Mouse (Mus musculus) lung, adult 2 months (tissue): Measurements from ENCODE around the gene Med19. TPM values are rescaled to one million over a fixed set of nuclear protein-coding genes. Genes with fewer than 3 reads are reported as not detected.
A peak's percentile ranks its signal among the peaks of the same experiment; 100 is the strongest.

ENCODE experiments used
- DNase-seq: peaks from one replicate; pipeline ENCODE4 v3.0.0; 2022
- H3K4me1 ChIP-seq: fragments of 200-500 bp; 2 replicates; pipeline ENCODE4 v1.6.1; 2011; ENCODE audit warnings: low read length; ENCODE audit not compliant: control insufficient read depth, insufficient read depth
- H3K4me3 ChIP-seq: fragments of 200-500 bp; replicated peaks from 2 replicates; pipeline ENCODE3; 2011; ENCODE audit warnings: low read depth, mild to moderate bottlenecking, control low read depth, low read length; ENCODE audit errors: extremely low read depth
- CTCF ChIP-seq: fragments of 200-500 bp; IDR thresholded peaks from 2 replicates; pipeline ENCODE4 v1.5.1; 2011; ENCODE audit warnings: mild to moderate bottlenecking, low read length, control low read depth; ENCODE audit not compliant: insufficient read depth
- POLR2A ChIP-seq: fragments of 200-500 bp; IDR thresholded peaks from 2 replicates; pipeline ENCODE4 v1.6.1; 2011; ENCODE audit warnings: low read depth, mild to moderate bottlenecking, control low read depth, low read length, borderline replicate concordance; ENCODE audit errors: extremely low read depth
- WGBS: fragments of 180-500 bp; shearing (Covaris S2); methylation state at CpG from one replicate; pipeline ENCODE4 v1.1.7; 2018; 5-methylcytosine and 5-hydroxymethylcytosine counted together
- polyA plus RNA-seq: library from polyadenylated mRNA; depleted of rRNA; stranded (reverse); fragments of >200 nt; gene quantifications from 2 replicates; pipeline ENCODE4 v1.2.3, GENCODE M21; 2012

Gene Med19
- polyA plus RNA-seq, 1 experiment: 8.9 TPM

DNA sequence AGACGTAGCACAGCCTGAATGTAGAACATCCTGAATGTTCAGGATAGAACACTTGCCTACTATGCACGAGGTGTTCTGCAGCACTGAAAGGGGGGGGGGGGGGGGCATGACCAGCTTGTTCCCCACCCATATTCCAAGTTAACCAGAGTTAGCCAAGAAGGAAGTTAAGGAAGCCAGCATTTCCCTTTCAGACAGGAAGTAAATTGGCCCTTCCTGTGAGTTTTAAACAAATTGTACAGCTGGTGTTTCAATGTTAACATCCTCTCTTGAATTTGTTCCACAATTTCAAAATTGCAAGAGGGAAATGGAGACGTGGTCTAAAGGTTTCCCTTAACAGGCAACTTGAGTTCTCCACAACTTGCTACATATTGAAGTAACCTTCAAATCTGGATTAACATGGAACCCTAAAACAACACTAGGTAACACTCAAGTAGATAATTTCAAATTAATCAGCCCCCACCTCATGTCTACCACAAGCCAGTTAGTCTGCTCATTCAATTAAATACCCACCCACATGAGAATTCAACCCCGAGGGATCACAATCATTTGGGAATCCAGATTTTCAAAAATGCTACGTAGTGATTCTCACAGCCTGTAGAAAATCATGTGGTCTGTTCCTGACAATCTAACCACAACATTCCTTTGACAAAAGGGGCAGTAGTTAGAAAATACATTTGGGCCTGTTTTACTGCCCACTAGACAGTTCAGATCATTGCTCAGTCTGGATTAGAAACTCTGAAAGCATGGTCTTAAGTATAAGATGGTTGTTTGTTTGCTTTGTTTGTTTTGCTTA, 39.6 kb upstream of the Med19 start:
- no peak for TF ChIP-seq POLR2A
- TF ChIP-seq CTCF: no peak

GRCm38 (mm10) chr2:84640833-84641232, 37.4 kb upstream of the Med19 start:
- no peak for DNase-seq
- TF ChIP-seq POLR2A (no peak), CTCF (no peak)
- H3K4me3 ChIP-seq: no peak overlapping the region
- peaks cover 55% of the 10 kb centered on the region for H3K4me1 ChIP-seq

More for the DNA sequence above, 39.6 kb upstream of the Med19 start:
- no peak for DNase-seq
- Histone ChIP-seq H3K4me3 (no peak overlapping the region), H3K4me1 (peaks cover 63% of the 10 kb centered on the region)
- 19% methylated on average over 5 of the region's 5 CpGs for WGBS

DNA sequence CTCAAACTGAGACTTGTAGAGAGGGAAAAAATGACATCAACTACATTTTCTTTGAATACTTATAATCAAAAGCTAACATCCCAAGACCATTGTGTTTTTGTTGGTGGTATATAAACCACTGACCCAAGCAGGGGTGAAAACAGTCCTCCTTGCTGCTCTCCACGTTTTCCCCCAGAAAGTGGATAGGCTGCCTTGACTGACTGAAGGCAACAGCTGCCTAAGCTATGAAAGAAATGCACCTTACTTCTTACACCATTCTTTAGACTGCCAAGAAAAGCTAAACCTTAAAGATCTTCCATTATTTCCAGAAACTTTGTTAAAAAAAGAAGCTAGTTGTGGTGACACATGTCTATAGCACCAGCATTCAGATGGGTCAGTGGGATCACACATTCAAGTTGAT, 32.1 kb upstream of the Med19 start:
- Histone ChIP-seq H3K4me1 (peaks cover 19% of the 10 kb centered on the region), H3K4me3 (no peak overlapping the region)
- 8% methylated on average over 1 of the region's 1 CpGs for WGBS
- TF ChIP-seq POLR2A: no peak
- TF ChIP-seq CTCF: no peak
- DNase-seq: no peak

DNA sequence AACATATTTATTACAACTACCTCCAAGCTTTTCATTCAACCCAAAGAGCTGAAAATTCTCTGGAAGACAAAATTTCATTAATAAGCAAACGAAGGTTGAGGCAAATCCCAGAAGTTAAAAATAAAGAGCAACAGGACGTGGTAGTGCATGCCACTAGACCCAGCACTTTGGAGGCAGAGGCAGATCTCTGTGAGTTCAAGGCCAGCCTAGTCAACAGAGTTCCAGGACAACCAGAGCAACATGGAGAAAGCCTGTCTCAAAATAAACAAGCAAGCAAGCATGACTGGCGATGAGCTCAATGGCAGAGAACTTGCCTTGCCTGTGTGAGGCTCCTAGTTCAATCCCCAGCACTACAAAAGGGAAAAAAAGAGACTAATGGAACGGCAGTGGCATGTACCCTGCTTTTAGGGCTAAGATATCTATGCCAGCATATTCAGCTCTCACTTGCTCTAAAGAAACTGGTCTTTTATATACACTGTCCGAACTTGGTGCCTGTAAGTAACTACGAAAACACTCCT, 31.1 kb upstream of the Med19 start:
- no peak for TF ChIP-seq CTCF
- TF ChIP-seq POLR2A: no peak
- peak overlapping the region; percentile 53 for H3K4me3 ChIP-seq
- no peak for DNase-seq
- WGBS: 41% methylated on average over 6 of the region's 6 CpGs
- peaks cover 10% of the 10 kb centered on the region for H3K4me1 ChIP-seq

DNA sequence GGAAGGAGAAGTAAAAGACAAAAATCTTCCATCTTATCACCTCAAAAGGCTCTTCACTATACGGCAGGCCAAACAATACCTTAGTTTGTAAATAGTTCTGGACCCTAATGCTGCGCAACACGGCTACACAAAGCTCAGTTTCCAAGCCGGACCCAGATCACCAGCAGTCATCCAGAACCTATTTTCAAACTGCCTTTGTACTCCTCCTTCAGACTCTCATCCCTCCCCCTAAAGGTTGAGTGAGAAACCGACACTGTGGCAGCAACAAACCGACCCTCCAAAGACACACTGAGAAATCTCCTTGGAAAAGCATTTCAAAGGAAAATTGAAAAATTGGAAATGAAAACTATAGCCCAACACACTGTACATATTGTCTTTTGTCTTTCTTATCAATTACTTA, 29.8 kb upstream of the Med19 start:
- peaks cover 9% of the 10 kb centered on the region for H3K4me1 ChIP-seq
- H3K4me3 ChIP-seq: peak overlapping the region; percentile 98
- DNase-seq: no peak
- no peak for TF ChIP-seq CTCF
- no peak for TF ChIP-seq POLR2A
- WGBS: 5% methylated on average over 6 of the region's 6 CpGs

GRCm38 (mm10) chr2:84649674-84650073, 28.5 kb upstream of the Med19 start:
- peaks cover 4% of the 10 kb centered on the region for H3K4me1 ChIP-seq
- H3K4me3 ChIP-seq: peak overlapping the region; percentile 98
- DNase-seq: peak; percentile 51
- TF ChIP-seq POLR2A: 0 out of 2 replicates have a peak, but pooled peaks have one; percentile 19
- TF ChIP-seq CTCF: no peak
- WGBS: 1% methylated on average over 10 of the region's 10 CpGs

DNA sequence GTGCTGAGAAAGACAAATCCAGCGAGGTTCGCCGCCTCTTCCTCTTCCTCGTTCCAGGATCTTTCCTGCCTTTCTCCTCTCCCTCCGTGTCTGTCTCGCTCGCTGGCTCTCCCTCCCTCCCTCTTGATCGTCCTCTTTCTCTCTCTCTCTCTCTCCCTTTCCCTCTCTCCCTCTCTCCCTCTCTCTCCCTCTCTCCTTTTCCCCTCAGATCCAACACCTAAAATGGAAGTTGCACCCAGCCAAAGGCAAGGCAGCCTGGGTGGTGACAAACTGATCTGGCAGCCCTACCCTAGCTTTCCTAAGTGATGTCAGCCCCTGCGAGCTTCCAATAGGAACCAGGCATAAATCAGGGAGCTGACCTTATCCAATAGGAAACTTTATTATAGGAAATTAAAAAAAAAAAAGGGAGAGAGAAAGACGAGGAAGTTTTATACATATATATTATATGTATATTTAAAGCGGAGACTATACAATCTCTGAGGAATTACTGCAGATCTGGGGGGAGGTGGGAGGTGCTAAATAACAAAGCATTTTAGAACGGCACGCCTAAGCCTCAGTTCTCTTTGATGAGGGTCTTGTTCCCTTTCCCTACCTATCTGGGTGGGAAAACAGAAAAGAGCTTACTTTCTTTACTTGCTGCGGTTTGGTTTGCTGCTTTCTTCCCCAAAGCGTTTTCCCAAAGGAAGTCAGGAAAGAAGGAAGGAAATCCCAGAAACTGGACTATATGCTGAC, 27.6 kb upstream of the Med19 start, which contains the start of gene Ctnnd1:
Ctnnd1 (minus strand) TSS at position 302 of the 732 bp plus-strand sequence.
- Histone ChIP-seq H3K4me1 (peaks cover 4% of the 10 kb centered on the region), H3K4me3 (peak within 1 kb of the TSS; percentile 98)
- peak; percentile 83 for DNase-seq
- WGBS: 1% methylated on average over 15 of the region's 15 CpGs
- TF ChIP-seq CTCF (no peak), POLR2A (peak; percentile 98)

DNA sequence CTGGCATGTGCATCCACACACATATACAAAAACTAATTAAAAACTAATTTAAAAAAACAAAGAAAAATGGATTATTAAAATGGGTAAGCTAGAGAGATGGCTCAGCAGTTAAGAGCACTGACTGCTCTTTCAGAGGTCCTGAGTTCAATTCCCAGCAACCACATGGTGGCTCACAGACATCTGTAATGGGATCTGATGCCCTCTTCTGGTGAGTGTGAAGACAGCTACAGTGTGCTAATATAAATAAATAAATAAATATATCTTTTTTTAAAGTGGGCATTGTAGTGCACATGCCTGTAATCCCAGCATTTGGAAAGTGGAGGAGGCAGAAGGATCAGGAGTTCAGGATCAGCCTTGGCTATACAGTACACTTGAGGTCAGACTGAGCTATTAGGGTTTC, 24.8 kb upstream of the Med19 start:
- TF ChIP-seq POLR2A (no peak), CTCF (no peak)
- Histone ChIP-seq H3K4me1 (no peaks in the 10 kb centered on the region), H3K4me3 (no peak overlapping the region)
- no peak for DNase-seq

GRCm38 (mm10) chr2:84655864-84656263, 22.3 kb upstream of the Med19 start:
- Histone ChIP-seq H3K4me1 (peaks cover 2% of the 10 kb centered on the region; the same call in 1 of the 2 replicates), H3K4me3 (no peak overlapping the region)
- 58% methylated on average over 1 of the region's 1 CpGs for WGBS
- TF ChIP-seq CTCF: no peak
- DNase-seq: no peak
